Mouse (Mus musculus): Measurements from ENCODE around the gene Fyttd1. TPM values are rescaled to one million over a fixed set of nuclear protein-coding genes. Genes with fewer than 3 reads are reported as not detected.
"Not testable (repeated sequence)": the region's sequence is repeated elsewhere in the genome, so short reads cannot be mapped to it uniquely, and the experiment has no call there.

Gene Fyttd1
- total RNA-seq, 2 experiments from 2014 or later, result 6.0 to 9.5 TPM

GRCm38 (mm10) chr16:32939301-32939700 is 62.0 kb downstream of the Fyttd1 start:
- ATAC-seq (replicated peaks; ENCODE audit: low FRiP score, poor library complexity, severe bottlenecking), result not testable (repeated sequence)

GRCm38 (mm10) chr16:32939716-32940115 is 62.4 kb downstream of the Fyttd1 start:
- ATAC-seq (replicated peaks; ENCODE audit: low FRiP score, poor library complexity, severe bottlenecking), result not testable (repeated sequence)

GRCm38 (mm10) chr16:32941226-32941625 is 63.9 kb downstream of the Fyttd1 start:
- not testable (repeated sequence) for ATAC-seq (replicated peaks; ENCODE audit: low FRiP score, poor library complexity, severe bottlenecking)

DNA sequence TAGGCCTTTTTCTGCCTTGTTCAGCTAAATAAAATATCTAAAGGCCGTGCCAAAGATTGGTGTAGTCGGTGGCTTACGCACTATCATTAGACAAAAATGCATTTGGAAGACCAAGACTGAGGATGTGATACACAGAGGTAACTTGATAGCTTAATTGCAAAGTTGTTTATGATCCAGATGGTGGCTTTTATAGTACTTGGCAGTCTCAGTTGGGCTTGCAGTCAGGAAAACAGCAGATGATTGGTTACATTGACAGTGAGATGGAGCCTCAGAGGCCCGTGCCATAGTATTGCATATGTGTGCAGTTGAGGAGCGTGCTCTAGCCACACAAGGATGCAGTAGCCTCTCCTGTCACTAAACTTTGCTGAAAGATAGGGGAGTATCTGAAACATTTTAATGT is 65.4 kb downstream of the Fyttd1 start:
- ATAC-seq (replicated peaks; ENCODE audit: low FRiP score, poor library complexity, severe bottlenecking), result no peak

GRCm38 (mm10) chr16:32945379-32945778 is 68.1 kb downstream of the Fyttd1 start:
- no peak for ATAC-seq (replicated peaks; ENCODE audit: low FRiP score, poor library complexity, severe bottlenecking)

DNA sequence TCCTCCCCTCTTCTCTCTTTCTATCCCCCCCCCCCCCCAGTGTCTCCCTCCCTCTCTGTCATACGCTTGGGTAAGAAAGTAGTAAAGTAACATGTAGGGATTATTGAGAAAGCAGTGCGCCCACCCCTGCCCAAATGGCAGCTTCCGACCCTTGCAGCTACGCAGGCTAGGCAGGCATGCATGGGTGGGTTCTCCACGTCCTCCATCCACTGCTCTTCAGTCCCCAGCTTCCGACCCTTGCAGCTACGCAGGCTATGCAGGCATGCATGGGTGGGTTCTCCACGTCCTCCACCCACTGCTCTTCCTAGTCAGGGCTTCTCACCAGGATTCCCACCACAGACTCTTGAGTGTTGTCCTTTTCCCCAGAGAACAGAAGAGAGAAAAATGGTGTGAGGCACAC is 70.7 kb downstream of the Fyttd1 start:
- ATAC-seq (replicated peaks; ENCODE audit: low FRiP score, poor library complexity, severe bottlenecking), result no peak

DNA sequence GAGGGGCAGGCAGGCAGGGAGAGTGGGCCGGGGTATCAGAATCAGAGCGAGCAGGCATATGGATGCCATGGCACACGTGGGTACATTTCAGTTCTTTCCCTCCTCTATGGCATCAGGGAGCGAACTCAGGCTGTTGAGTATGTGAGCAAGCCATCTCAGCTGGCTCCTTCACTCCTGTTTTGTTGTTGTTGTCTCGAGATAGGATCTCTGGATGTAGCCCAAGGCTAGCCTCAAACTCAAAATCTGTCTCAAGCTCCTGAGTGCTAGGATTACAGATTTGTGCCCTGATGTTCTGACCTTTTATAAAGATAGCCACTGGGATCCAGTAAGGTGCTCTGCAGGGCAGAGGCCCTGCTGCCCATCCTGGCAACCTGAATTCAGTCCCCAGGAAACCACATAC is 71.4 kb downstream of the Fyttd1 start:
- ATAC-seq (replicated peaks; ENCODE audit: low FRiP score, poor library complexity, severe bottlenecking), result no peak

DNA sequence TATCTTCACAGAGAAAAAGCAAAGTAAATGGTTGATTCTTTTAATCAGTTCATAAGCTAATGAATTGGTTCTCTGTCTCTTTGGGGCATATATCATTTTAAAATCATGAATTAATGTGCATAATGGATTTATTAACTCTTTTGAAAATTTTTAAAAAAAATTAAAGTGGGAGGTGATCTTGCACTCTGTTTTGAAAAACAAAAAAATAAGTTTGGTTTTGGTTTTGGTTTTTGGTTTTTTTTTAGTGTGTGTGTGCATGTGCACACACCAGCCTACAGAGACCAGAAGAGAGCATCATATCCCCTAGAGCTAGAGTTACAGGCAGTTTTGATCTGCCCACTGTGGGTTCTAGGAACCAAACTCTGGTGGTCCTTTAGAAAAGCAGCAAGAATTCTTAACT is 72.0 kb downstream of the Fyttd1 start:
- ATAC-seq (replicated peaks; ENCODE audit: low FRiP score, poor library complexity, severe bottlenecking), result no peak

GRCm38 (mm10) chr16:32951074-32951473 is 73.8 kb downstream of the Fyttd1 start:
- ATAC-seq (replicated peaks; ENCODE audit: low FRiP score, poor library complexity, severe bottlenecking), result no peak

GRCm38 (mm10) chr16:32953806-32954205 is 76.5 kb downstream of the Fyttd1 start:
- ATAC-seq (replicated peaks; ENCODE audit: low FRiP score, poor library complexity, severe bottlenecking), result no peak

DNA sequence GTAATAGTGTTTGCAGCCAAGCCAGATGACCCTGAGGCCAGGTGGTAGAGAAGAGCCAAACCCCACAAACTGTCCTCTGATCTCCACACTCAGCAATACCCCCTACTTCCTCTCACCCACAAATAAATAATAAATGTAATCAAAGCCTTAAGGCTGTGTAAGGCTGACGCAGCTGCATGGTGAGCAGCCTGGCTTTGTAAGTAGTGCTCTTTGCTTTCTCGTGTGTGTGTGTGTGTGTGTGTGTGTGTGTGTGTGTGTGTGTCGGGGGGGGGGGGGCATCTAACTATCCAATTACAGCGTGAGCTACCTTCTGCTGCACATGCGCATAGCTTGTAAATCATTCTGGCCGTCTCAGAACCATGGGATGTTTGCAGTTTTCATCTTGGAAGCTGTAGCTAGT is 77.0 kb downstream of the Fyttd1 start:
- ATAC-seq (replicated peaks; ENCODE audit: low FRiP score, poor library complexity, severe bottlenecking), result no peak

GRCm38 (mm10) chr16:32956889-32957288 is 79.6 kb downstream of the Fyttd1 start:
- no peak for ATAC-seq (replicated peaks; ENCODE audit: low FRiP score, poor library complexity, severe bottlenecking)

Other genes starting within 250 kb of the Fyttd1 start
- gene Tnk2, start 233.6 kb upstream of the Fyttd1 start, total RNA-seq (2015; ENCODE audit: low replicate concordance), result 15.8 and 33.2 TPM in 2 replicates
- 19.6 and 29.7 TPM in 2 replicates for gene Tnk2, start 233.6 kb upstream of the Fyttd1 start, total RNA-seq (2017; ENCODE audit: low replicate concordance)
- not detected in 2 replicates for gene Muc4, start 141.6 kb upstream of the Fyttd1 start, total RNA-seq (2015; ENCODE audit: low replicate concordance)
- gene Muc4, start 141.6 kb upstream of the Fyttd1 start, total RNA-seq (2017; ENCODE audit: low replicate concordance), result 0.14 and 0.26 TPM in 2 replicates
- gene Muc20, start 80.1 kb upstream of the Fyttd1 start, total RNA-seq (2015; ENCODE audit: low replicate concordance), result not detected in 2 replicates
- gene Muc20, start 80.1 kb upstream of the Fyttd1 start, total RNA-seq (2017; ENCODE audit: low replicate concordance), result not detected in 2 replicates
- not detected in 2 replicates for gene Smbd1, start 67.0 kb upstream of the Fyttd1 start, total RNA-seq (2015; ENCODE audit: low replicate concordance)
- not detected in 2 replicates for gene Smbd1, start 67.0 kb upstream of the Fyttd1 start, total RNA-seq (2017; ENCODE audit: low replicate concordance)
- 2.9 and 7.7 TPM in 2 replicates for gene Rubcn, start 266 bp downstream of the Fyttd1 start, total RNA-seq (2015; ENCODE audit: low replicate concordance)
- 2.5 and 5.3 TPM in 2 replicates for gene Rubcn, start 266 bp downstream of the Fyttd1 start, total RNA-seq (2017; ENCODE audit: low replicate concordance)
- 9.8 and 10.2 TPM in 2 replicates for gene Lrch3, start 36.6 kb downstream of the Fyttd1 start, total RNA-seq (2015; ENCODE audit: low replicate concordance)
- 7.4 and 18.0 TPM in 2 replicates for gene Lrch3, start 36.6 kb downstream of the Fyttd1 start, total RNA-seq (2017; ENCODE audit: low replicate concordance)
- not detected in 2 replicates for gene Iqcg, start 178.7 kb downstream of the Fyttd1 start, total RNA-seq (2015; ENCODE audit: low replicate concordance)
- gene Iqcg, start 178.7 kb downstream of the Fyttd1 start, total RNA-seq (2017; ENCODE audit: low replicate concordance), result not detected in 2 replicates
- gene Rpl35a, start 179.0 kb downstream of the Fyttd1 start, total RNA-seq (2015; ENCODE audit: low replicate concordance), result 575 and 588 TPM in 2 replicates
- gene Rpl35a, start 179.0 kb downstream of the Fyttd1 start, total RNA-seq (2017; ENCODE audit: low replicate concordance), result 282 and 445 TPM in 2 replicates
- 0.19 and 5.0 TPM in 2 replicates for gene Lmln, start 185.0 kb downstream of the Fyttd1 start, total RNA-seq (2015; ENCODE audit: low replicate concordance)
- 1.6 and 2.1 TPM in 2 replicates for gene Lmln, start 185.0 kb downstream of the Fyttd1 start, total RNA-seq (2017; ENCODE audit: low replicate concordance)

Data from erythroblast, adult 5-6 weeks (primary cell).